Mouse (Mus musculus) limb, embryonic 12.5 days (tissue): ENCODE data around the gene Evx2. TPM values are rescaled to one million over a fixed set of nuclear protein-coding genes. Genes with fewer than 3 reads are reported as not detected.
A peak's percentile ranks its signal among the peaks of the same experiment; 100 is the strongest.

ENCODE experiments used
- ATAC-seq: fragments of 200-750 bp; cut with Nextera tagmentation; 2 replicates; pipeline ENCODE4 v1.8.0; 2017; ENCODE audit warnings: low read depth, moderate TSS enrichment; ENCODE audit not compliant: insufficient number of reproducible peaks, insufficient read depth, low FRiP score, low TSS enrichment
- H3K27ac ChIP-seq: fragments of 300-500 bp; sonication (generic); 2 replicates; pipeline ENCODE4 v1.5.1; 2016; ENCODE audit warnings: mild to moderate bottlenecking, moderate library complexity
- H3K27me3 ChIP-seq: fragments of 300-500 bp; sonication (generic); 2 replicates; pipeline ENCODE4 v1.6.1; 2016; ENCODE audit warnings: mild to moderate bottlenecking, moderate library complexity
- H3K36me3 ChIP-seq: fragments of 300-500 bp; sonication (generic); 2 replicates; pipeline ENCODE4 v1.6.1; 2016; ENCODE audit warnings: mild to moderate bottlenecking, moderate library complexity
- H3K4me1 ChIP-seq: fragments of 300-500 bp; sonication (generic); replicated peaks from 2 replicates; pipeline ENCODE4 v1.6.1; 2016
- H3K4me2 ChIP-seq: fragments of 300-500 bp; sonication (generic); 2 replicates; pipeline ENCODE4 v1.6.1; 2016; ENCODE audit warnings: mild to moderate bottlenecking, moderate library complexity
- H3K4me3 ChIP-seq: fragments of 300-500 bp; sonication (generic); replicated peaks from 2 replicates; pipeline ENCODE4 v1.5.1; 2016; ENCODE audit warnings: mild to moderate bottlenecking
- H3K9ac ChIP-seq: fragments of 300-500 bp; sonication (generic); replicated peaks from 2 replicates; pipeline ENCODE4 v1.6.1; 2016; ENCODE audit warnings: mild to moderate bottlenecking, moderate library complexity
- H3K9me3 ChIP-seq: fragments of 300-500 bp; sonication (generic); 2 replicates; pipeline ENCODE4 v1.6.1; 2016; ENCODE audit warnings: mild to moderate bottlenecking, moderate library complexity
- WGBS: fragments of 180-500 bp; shearing (Covaris S2); methylation state at CpG from one replicate; pipeline ENCODE4 v1.1.7; 2016; 5-methylcytosine and 5-hydroxymethylcytosine counted together
- polyA plus RNA-seq: library from polyadenylated mRNA; unstranded; fragments of >200 nt; fragmentation: Nextera tagmentation; extraction: Ambion mirVana; gene quantifications from 2 replicates; pipeline ENCODE4 v1.2.1, GENCODE M21; 2016

Evx2 gene
- 6.8 and 8.3 TPM in 2 replicates for polyA plus RNA-seq

DNA sequence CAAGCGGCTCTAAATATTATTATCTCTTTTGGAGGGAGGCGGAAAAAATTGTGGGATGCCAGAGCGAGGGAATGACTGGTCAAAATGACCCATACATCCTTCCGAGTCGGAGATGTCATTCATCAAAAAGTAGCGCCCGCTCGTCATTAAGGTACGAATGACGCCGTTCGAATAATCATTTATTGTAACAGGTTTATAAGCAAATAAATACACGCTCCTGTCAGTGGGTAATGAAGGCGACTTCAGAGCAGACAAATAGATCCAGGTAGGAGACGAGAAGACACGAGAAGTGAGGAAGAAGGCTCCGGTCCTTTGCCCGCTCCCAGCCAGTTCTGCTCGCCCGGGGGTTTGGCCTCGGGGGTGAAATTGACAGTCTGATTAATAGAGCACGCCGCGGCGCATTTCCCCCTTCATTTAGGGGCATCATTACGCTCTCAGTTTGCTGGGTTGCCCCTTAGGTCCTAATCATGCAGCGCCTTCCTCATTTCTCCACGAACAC is at the start of gene Evx2:
Gene Evx2 (minus strand): TSS at position 51 of the 499 bp plus-strand sequence.
- Histone ChIP-seq H3K4me3 (peak within 1 kb of the TSS; percentile 57), H3K27ac (peak within 1 kb of the TSS; percentile 90), H3K9me3 (no peaks in the 10 kb centered on the region), H3K9ac (peak within 1 kb of the TSS; percentile 93), H3K4me2 (peak within 1 kb of the TSS; percentile 70), H3K36me3 (0 out of 2 replicates have a peak, but pooled peaks cover 8% of the 10 kb centered on the region), H3K27me3 (peaks cover 76% of the 10 kb centered on the region), H3K4me1 (peaks cover 32% of the 10 kb centered on the region)
- 1% methylated on average over 28 of the region's 28 CpGs for WGBS
- ATAC-seq = no peak

DNA sequence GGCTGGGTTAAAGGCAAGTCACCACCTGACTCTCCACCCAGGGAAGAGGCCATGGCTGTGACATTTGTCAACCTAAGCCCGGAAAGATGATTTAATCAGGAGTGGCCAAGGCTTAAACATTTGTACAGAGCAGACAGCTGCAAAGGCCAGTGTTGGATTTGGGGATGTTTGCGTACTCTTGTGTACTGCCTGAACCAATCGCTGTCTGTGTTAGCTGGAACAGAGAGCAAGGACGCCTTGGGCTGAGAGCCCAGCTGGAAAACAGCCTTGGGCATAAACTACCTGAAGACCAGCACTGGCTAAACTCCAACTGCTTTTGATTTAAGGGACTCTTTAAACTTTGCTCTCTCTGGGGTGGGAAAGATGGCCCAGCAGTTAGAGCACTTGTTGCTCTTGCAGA is 49.3 kb upstream of the Evx2 start:
- Histone ChIP-seq H3K4me1 (peaks cover 34% of the 10 kb centered on the region), H3K4me3 (no peak overlapping the region), H3K27ac (no peak overlapping the region), H3K9me3 (no peaks in the 10 kb centered on the region), H3K9ac (no peak overlapping the region), H3K36me3 (no peaks in the 10 kb centered on the region), H3K27me3 (peaks cover 85% of the 10 kb centered on the region), H3K4me2 (peak overlapping the region; percentile 78)
- ATAC-seq = no peak
- WGBS = 15% methylated on average over 4 of the region's 4 CpGs

DNA sequence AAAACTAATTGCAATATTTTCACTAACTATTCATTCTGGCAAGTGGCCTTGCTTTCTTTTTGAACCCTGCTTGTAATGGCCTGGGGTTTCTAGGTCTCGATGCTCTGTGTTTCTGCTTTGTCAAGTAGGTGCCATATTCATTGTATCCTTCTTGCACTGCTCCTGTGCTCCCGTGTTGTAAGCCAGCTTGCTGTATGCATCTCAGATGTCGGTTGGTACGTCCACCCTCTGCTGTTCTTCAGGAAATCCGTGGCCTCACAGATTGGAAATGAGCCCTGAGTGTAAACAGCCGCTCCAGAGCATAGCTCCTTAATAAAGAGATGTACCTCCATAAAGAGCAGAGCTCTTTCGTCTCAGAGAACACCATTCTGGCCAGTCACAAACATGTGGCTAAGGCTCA is 48.2 kb upstream of the Evx2 start:
- Histone ChIP-seq H3K27me3 (peaks cover 88% of the 10 kb centered on the region), H3K4me1 (peaks cover 33% of the 10 kb centered on the region), H3K36me3 (no peaks in the 10 kb centered on the region), H3K4me3 (peak overlapping the region; percentile 17), H3K9me3 (no peaks in the 10 kb centered on the region), H3K9ac (no peak overlapping the region), H3K27ac (no peak overlapping the region), H3K4me2 (peak overlapping the region; percentile 78)
- WGBS = 13% methylated on average over 7 of the region's 7 CpGs
- ATAC-seq = no peak

DNA sequence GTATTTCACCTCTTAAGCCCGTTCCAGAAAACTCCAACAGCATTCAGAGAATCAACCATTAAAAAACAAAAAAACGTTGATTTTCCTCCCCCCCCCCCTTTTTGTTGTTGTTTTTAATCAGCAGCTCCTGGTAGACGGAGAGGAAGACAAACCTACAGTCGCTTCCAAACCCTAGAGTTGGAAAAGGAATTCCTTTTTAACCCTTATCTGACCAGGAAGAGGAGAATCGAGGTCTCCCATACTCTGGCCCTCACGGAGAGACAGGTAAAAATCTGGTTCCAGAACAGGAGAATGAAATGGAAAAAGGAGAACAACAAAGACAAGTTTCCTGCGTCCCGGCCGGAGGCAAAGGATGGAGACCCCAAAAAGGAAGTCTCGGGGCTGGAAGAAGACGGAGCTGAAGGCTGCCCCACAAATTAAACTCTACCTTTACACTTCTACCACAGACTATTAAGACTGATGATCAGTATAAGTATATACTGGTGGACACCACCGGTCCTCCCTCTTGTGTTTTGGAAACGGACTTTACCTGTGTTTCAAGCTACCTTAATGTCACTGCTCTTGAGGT is 47.1 kb upstream of the Evx2 start:
- peak overlapping the region; percentile 66 for H3K4me3 ChIP-seq
- H3K9me3 ChIP-seq = no peaks in the 10 kb centered on the region
- peak overlapping the region; percentile 18; the same call in 1 of the 2 replicates for H3K9ac ChIP-seq
- no peak overlapping the region for H3K27ac ChIP-seq
- WGBS = under 1% methylated on average over 13 of the region's 13 CpGs
- no peak for ATAC-seq
- H3K4me2 ChIP-seq = peak overlapping the region; percentile 78
- H3K4me1 ChIP-seq = peaks cover 24% of the 10 kb centered on the region
- H3K27me3 ChIP-seq = peaks cover 78% of the 10 kb centered on the region
- no peaks in the 10 kb centered on the region for H3K36me3 ChIP-seq

- Histone ChIP-seq H3K27me3 (peaks cover 77% of the 10 kb centered on the region), H3K4me2 (peak overlapping the region; percentile 78), H3K4me1 (peaks cover 24% of the 10 kb centered on the region), H3K36me3 (no peaks in the 10 kb centered on the region), H3K9ac (peak overlapping the region; percentile 88), H3K9me3 (no peaks in the 10 kb centered on the region), H3K27ac (peak overlapping the region; percentile 92), H3K4me3 (peak overlapping the region; percentile 66)
- no peak for ATAC-seq
- WGBS = under 1% methylated on average over 54 of the region's 85 CpGs
These were observed 46.2 kb upstream of the Evx2 start for GRCm38 (mm10) chr2:74705467-74706089.

DNA sequence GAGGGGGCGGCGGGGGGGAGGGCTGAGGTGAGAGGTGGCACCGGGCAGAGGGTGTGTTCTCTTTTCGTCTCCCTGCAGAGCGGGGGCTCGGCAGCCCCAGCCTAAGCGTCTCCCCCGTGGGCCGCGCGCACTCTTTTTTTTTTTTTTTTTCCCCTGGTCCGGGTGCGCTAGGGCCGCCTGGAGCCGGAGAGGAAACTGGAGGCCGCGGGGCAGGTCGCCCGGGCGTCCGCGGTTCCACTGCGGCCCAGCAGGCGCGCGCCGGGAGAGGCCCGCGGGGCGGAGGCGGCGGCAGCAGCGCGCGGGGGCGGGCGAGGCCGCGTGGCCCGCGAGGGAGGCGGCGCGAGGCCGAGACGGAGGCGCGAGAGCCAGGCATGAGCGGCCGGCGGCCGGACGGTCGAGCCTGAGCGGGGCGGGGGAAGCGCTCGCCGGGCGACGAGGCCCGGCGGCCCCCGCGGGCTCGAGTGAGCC is 45.7 kb upstream of the Evx2 start:
- peak; percentile 17; the same call in 1 of the 2 replicates for ATAC-seq
- Histone ChIP-seq H3K9ac (peak overlapping the region; percentile 88), H3K9me3 (no peaks in the 10 kb centered on the region), H3K27me3 (peaks cover 77% of the 10 kb centered on the region), H3K4me3 (peak overlapping the region; percentile 66), H3K27ac (peak overlapping the region; percentile 92), H3K4me1 (peaks cover 29% of the 10 kb centered on the region), H3K4me2 (peak overlapping the region; percentile 78), H3K36me3 (no peaks in the 10 kb centered on the region)
- WGBS = 0% methylated on average over 34 of the region's 66 CpGs

DNA sequence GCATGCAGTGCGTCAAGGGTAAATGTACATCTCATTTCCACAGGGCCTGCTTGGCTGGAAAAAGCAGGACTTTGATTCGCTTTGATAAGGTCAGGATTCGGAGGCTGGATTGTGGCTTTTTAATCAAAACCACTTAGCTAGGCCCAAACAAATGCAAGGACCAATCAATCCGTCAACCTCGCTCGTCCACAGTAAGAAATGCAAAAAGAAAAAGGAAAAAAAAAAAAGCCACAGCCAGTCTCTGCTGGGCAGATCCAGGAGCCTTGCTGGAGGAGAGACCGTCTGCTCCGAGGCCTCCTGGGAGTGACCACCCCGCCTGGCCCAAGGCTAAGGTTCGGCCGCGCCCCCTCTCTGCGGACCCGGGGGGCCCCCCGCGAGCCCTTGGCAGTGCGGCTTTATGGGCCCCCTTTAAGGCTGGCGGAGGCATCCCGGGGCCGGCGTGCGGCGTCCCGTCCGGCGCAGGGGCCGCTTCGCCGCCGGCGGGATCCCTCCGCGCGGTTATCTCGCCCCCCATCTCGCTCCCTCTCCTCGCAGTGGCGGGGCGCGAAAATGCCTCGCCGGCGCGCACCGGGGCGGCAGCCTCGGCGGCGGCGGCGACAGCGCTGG is 45.1 kb upstream of the Evx2 start, which contains the start of gene Hoxd8:
Gene Hoxd8 (plus strand): TSS at position 223 of the 606 bp plus-strand sequence.
- peak within 1 kb of the TSS; percentile 88 for H3K9ac ChIP-seq
- peaks cover 35% of the 10 kb centered on the region for H3K4me1 ChIP-seq
- H3K4me3 ChIP-seq = peak within 1 kb of the TSS; percentile 66
- H3K27me3 ChIP-seq = peaks cover 77% of the 10 kb centered on the region
- ATAC-seq = peak; percentile 49; the same call in 1 of the 2 replicates
- no peaks in the 10 kb centered on the region for H3K36me3 ChIP-seq
- 1% methylated on average over 43 of the region's 52 CpGs for WGBS
- no peaks in the 10 kb centered on the region for H3K9me3 ChIP-seq
- peak within 1 kb of the TSS; percentile 92 for H3K27ac ChIP-seq
- peak within 1 kb of the TSS; percentile 78 for H3K4me2 ChIP-seq

DNA sequence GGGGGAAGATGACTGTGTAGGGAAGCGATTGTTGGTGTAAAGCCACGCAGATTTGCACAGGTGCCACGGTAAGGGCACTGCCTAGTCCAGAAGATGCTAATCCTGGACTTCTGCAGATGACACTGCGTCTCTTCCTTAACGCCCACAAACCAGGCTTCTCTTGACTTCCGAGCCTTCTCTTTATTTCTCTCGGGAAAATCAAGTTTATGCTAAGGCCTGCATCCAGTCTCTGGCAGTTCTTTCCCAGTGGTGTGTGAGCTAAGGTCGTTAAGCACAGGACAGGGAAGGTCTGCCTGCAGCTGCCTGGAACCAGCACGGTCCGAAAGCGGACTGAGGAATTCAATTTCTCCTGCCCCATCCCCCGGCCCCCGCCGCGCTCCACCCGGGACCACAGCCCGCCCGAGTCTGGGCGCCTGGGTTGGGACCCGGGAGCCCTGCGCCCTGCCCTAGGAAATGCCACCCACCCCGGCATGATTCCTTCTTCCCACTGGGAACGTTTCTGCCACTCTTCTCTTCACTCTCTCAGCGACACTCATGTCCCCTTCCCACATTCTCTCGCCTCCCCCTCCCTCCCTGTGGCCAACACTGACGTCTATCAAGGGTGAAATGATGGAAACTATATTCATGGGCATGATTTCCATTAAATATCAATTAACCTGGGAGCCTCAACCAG is 44.5 kb upstream of the Evx2 start:
- H3K4me1 ChIP-seq = peaks cover 39% of the 10 kb centered on the region
- peak overlapping the region; percentile 78 for H3K4me2 ChIP-seq
- H3K9me3 ChIP-seq = no peaks in the 10 kb centered on the region
- no peak; the same call in 1 of the 2 replicates for ATAC-seq
- H3K27ac ChIP-seq = 0 out of 2 replicates have a peak overlapping the region, but pooled peaks have one; percentile 23
- peaks cover 74% of the 10 kb centered on the region for H3K27me3 ChIP-seq
- H3K9ac ChIP-seq = peak overlapping the region; percentile 40; the same call in 1 of the 2 replicates
- peak overlapping the region; percentile 66 for H3K4me3 ChIP-seq
- 1% methylated on average over 26 of the region's 26 CpGs for WGBS
- H3K36me3 ChIP-seq = no peaks in the 10 kb centered on the region

DNA sequence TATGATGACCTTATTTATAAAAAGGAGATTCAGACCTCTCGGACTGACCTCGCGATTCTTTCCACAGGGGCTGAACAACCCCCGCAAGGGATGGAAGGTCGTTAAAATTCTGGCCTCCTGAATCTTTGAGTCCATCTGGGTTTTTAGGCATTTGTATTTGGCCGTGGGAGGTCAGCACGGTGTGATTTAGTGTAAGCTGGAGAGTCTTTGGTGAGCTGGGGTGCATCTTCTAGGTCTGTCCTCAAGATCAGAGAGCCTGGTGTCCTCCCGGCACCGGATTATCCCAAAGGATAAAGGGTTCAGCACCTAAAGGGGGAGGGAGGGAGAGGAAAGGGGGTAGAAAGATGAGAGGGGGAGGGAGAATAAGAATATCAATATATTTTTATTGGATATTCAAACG is 44.0 kb upstream of the Evx2 start:
- Histone ChIP-seq H3K27me3 (peaks cover 68% of the 10 kb centered on the region), H3K4me1 (peaks cover 38% of the 10 kb centered on the region), H3K9me3 (no peaks in the 10 kb centered on the region), H3K4me2 (peak overlapping the region; percentile 78; the same call in 1 of the 2 replicates), H3K27ac (no peak overlapping the region), H3K36me3 (no peaks in the 10 kb centered on the region), H3K4me3 (no peak overlapping the region), H3K9ac (no peak overlapping the region)
- ATAC-seq = no peak
- 6% methylated on average over 10 of the region's 10 CpGs for WGBS

DNA sequence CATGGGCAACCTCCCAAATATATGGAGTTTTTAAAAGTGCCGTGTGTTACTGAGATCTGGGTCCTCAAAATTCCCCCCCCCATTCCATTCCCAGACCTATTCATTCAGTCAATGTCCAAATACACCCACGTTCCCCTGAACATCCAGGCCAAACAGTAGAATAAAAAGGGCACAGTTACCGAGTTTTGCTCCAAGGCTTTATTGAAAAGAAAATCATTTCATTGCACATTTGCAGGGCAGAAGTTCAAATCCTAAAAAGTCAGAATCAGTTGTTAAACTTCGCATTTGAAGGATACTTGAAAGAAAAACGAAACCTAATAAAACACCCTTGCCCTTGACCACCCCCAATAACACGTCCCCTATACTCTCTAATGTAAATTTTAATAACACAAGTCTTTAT is 43.5 kb upstream of the Evx2 start:
- Histone ChIP-seq H3K27ac (no peak overlapping the region), H3K9ac (no peak overlapping the region), H3K4me3 (no peak overlapping the region), H3K27me3 (peaks cover 64% of the 10 kb centered on the region), H3K36me3 (no peaks in the 10 kb centered on the region), H3K4me1 (peaks cover 40% of the 10 kb centered on the region), H3K9me3 (no peaks in the 10 kb centered on the region), H3K4me2 (no peak overlapping the region)
- ATAC-seq = no peak
- 15% methylated on average over 6 of the region's 6 CpGs for WGBS
